Mouse (Mus musculus) MEL (cell line): ENCODE results near the gene Tmem274. TPM values are rescaled to one million over a fixed set of nuclear protein-coding genes. Genes with fewer than 3 reads are reported as not detected.

Experiments used
- DNase-seq: peaks from one replicate; pipeline ENCODE4 v3.0.0; 2011; ENCODE audit warnings: low read depth, low spot score
- H3K27ac ChIP-seq: 2 replicates; pipeline ENCODE4 v1.5.1; 2012; ENCODE audit warnings: low read depth, mild to moderate bottlenecking, control low read depth, low read length, moderate library complexity; ENCODE audit not compliant: control insufficient read depth
- H3K27me3 ChIP-seq, 2 experiments: fragments of 150-350 bp in 1 of 2; sonication (generic) in 1 of 2; 2 replicates each; pipeline ENCODE4 v1.6.1; 2012; ENCODE audit warnings: low read length in 2 of 2, mild to moderate bottlenecking in 2 of 2, improper control_type of control experiment in 1 of 2, moderate library complexity in 1 of 2; ENCODE audit not compliant: insufficient read depth in 2 of 2, control insufficient read depth in 1 of 2
- H3K36me3 ChIP-seq, 2 experiments: 2 replicates each; pipeline ENCODE4 v1.6.1; 2012 to 2014; ENCODE audit warnings: low read length in 2 of 2, improper control_type of control experiment in 1 of 2, inconsistent platforms in 1 of 2, mild to moderate bottlenecking in 1 of 2; ENCODE audit not compliant: insufficient read depth in 2 of 2, control insufficient read depth in 1 of 2
- H3K4me1 ChIP-seq, 2 experiments: fragments of 150-350 bp in 1 of 2; sonication (generic) in 1 of 2; 2 replicates each; pipeline ENCODE4 v1.6.1; 2012; ENCODE audit warnings: low read length in 2 of 2, improper control_type of control experiment in 1 of 2, mild to moderate bottlenecking in 1 of 2; ENCODE audit not compliant: insufficient read depth in 2 of 2, control insufficient read depth in 1 of 2
- H3K4me3 ChIP-seq, 2 experiments: fragments of 150-350 bp in 1 of 2; sonication (generic) in 1 of 2; 2 replicates each; pipeline ENCODE4 v1.5.1; 2012; ENCODE audit warnings: low read depth in 2 of 2, low read length in 2 of 2, mild to moderate bottlenecking in 2 of 2, moderate library complexity in 2 of 2, control low read depth in 1 of 2, improper control_type of control experiment in 1 of 2; ENCODE audit not compliant: control insufficient read depth in 1 of 2, insufficient read depth in 1 of 2
- H3K79me2 ChIP-seq: 2 replicates; pipeline ENCODE4 v1.6.1; 2012; ENCODE audit warnings: mild to moderate bottlenecking, low read length, moderate library complexity; ENCODE audit not compliant: control insufficient read depth, poor library complexity, insufficient read depth
- H3K9ac ChIP-seq: 2 replicates; pipeline ENCODE4 v1.6.1; 2012; ENCODE audit warnings: low read depth, mild to moderate bottlenecking, control low read depth, low read length, moderate library complexity; ENCODE audit not compliant: control insufficient read depth, poor library complexity, severe bottlenecking
- H3K9me3 ChIP-seq: fragments of 150-350 bp; sonication (generic); replicated peaks from 2 replicates; pipeline ENCODE4 v1.6.1; 2012; ENCODE audit warnings: mild to moderate bottlenecking, low read length, improper control_type of control experiment, moderate library complexity; ENCODE audit not compliant: insufficient read depth
- E2F4 ChIP-seq: IDR thresholded peaks from 2 replicates; pipeline ENCODE4 v1.6.1; 2011; ENCODE audit warnings: low read depth, low read length, improper control_type of control experiment, borderline replicate concordance
- HCFC1 ChIP-seq: IDR thresholded peaks from 2 replicates; pipeline ENCODE4 v1.6.1; 2012; ENCODE audit warnings: low read depth, mild to moderate bottlenecking, inconsistent platforms, low read length, improper control_type of control experiment, moderate library complexity
- JUND ChIP-seq: IDR thresholded peaks from 2 replicates; pipeline ENCODE4 v1.6.1; 2011; ENCODE audit warnings: low read depth, mild to moderate bottlenecking, improper control_type of control experiment, low read length
- MEF2A ChIP-seq: IDR thresholded peaks from 2 replicates; pipeline ENCODE4 v1.6.1; 2014; ENCODE audit warnings: low read depth, mild to moderate bottlenecking, inconsistent platforms, low read length, improper control_type of control experiment; ENCODE audit not compliant: poor library complexity, insufficient replicate concordance, severe bottlenecking; ENCODE audit errors: extremely low read depth
- MYC ChIP-seq: IDR thresholded peaks from 2 replicates; pipeline ENCODE4 v1.6.1; 2011; ENCODE audit warnings: low read depth, mild to moderate bottlenecking, low read length, improper control_type of control experiment, moderate library complexity
- POLR2A ChIP-seq, 2 experiments: IDR thresholded peaks; 2 replicates each; pipeline ENCODE4 v1.6.1; 2011 to 2012; ENCODE audit warnings: low read length in 2 of 2, mild to moderate bottlenecking in 2 of 2, control low read depth in 1 of 2, improper control_type of control experiment in 1 of 2, low read depth in 1 of 2, moderate library complexity in 1 of 2; ENCODE audit not compliant: control insufficient read depth in 1 of 2, insufficient read depth in 1 of 2, poor library complexity in 1 of 2
- POLR2AphosphoS2 ChIP-seq: IDR thresholded peaks from 2 replicates; pipeline ENCODE4 v1.6.1; 2011; ENCODE audit warnings: low read length, improper control_type of control experiment
- POLR2AphosphoS5 ChIP-seq: IDR thresholded peaks from 2 replicates; pipeline ENCODE4 v1.6.1; 2012; ENCODE audit warnings: low read depth, borderline replicate concordance, mild to moderate bottlenecking, inconsistent platforms, low read length, moderate library complexity, mixed read lengths
- RAD21 ChIP-seq: IDR thresholded peaks from 2 replicates; pipeline ENCODE4 v1.6.1; 2011; ENCODE audit warnings: mild to moderate bottlenecking, low read depth, low read length, improper control_type of control experiment
- RCOR1 ChIP-seq: IDR thresholded peaks from 2 replicates; pipeline ENCODE4 v1.6.1; 2012; ENCODE audit warnings: low read depth, mild to moderate bottlenecking, inconsistent platforms, low read length, improper control_type of control experiment
- TCF12 ChIP-seq: IDR thresholded peaks from 2 replicates; pipeline ENCODE4 v1.6.1; 2014; ENCODE audit warnings: low read depth, mild to moderate bottlenecking, inconsistent platforms, low read length, improper control_type of control experiment, moderate library complexity
- USF1 ChIP-seq: IDR thresholded peaks from 2 replicates; pipeline ENCODE4 v1.6.1; 2014; ENCODE audit warnings: low read depth, mild to moderate bottlenecking, inconsistent platforms, low read length, improper control_type of control experiment, moderate library complexity
- USF2 ChIP-seq, 2 experiments: IDR thresholded peaks; 2 replicates each; pipeline ENCODE4 v1.6.1; 2011 to 2012; ENCODE audit warnings: improper control_type of control experiment in 2 of 2, low read length in 2 of 2, borderline replicate concordance in 1 of 2, inconsistent platforms in 1 of 2, low read depth in 1 of 2, mild to moderate bottlenecking in 1 of 2; ENCODE audit not compliant: insufficient read depth in 1 of 2
- ZKSCAN1 ChIP-seq: IDR thresholded peaks from 2 replicates; pipeline ENCODE4 v1.6.1; 2012; ENCODE audit warnings: low read depth, mild to moderate bottlenecking, inconsistent platforms, low read length, improper control_type of control experiment, moderate library complexity
- polyA plus RNA-seq, 2 experiments: library from polyadenylated mRNA; stranded (reverse) in 1 of 2; unstranded in 1 of 2; fragments of >175 nt in 1 of 2; fragments of >200 nt in 1 of 2; gene quantifications; 2 replicates each; pipeline versions ENCODE4 v1.2.1 to v1.2.4; 2012; ENCODE audit warnings: low replicate concordance in 2 of 2, low read depth in 1 of 2; ENCODE audit not compliant: insufficient read length in 2 of 2, insufficient read depth in 1 of 2, missing spikeins in 1 of 2
- total RNA-seq: library from RNA; depleted of rRNA; stranded (reverse); fragments of 300-350 nt; gene quantifications from 2 replicates; pipeline ENCODE4 v1.2.3, GENCODE M21; 2012; rRNA removed

Tmem274 gene
- total and polyA plus RNA-seq, 3 experiments = not detected

- DNase-seq = no peak
- Histone ChIP-seq H3K9ac (no peak overlapping the region), H3K4me1 (no peaks in the 10 kb centered on the region)
Observed at GRCm38 (mm10) chr4:149526330-149526729, 49.2 kb downstream of the Tmem274 start.

GRCm38 (mm10) chr4:149527621-149528354, 50.6 kb downstream of the Tmem274 start:
- Histone ChIP-seq H3K9ac (no peak overlapping the region), H3K36me3 (no peaks in the 10 kb centered on the region), H3K79me2 (no peaks in the 10 kb centered on the region), H3K27ac (no peak overlapping the region), H3K4me1 (no peaks in the 10 kb centered on the region), H3K27me3 (no peaks in the 10 kb centered on the region), H3K4me3 (no peak overlapping the region), H3K9me3 (no peaks in the 10 kb centered on the region)
- TF ChIP-seq POLR2AphosphoS5 = no peak
- TF ChIP-seq MEF2A = no peak
- no peak for TF ChIP-seq TCF12
- DNase-seq = no peak

More at GRCm38 (mm10) chr4:149526330-149526729, 49.2 kb downstream of the Tmem274 start:
- TF ChIP-seq RAD21 = no peak
- TF ChIP-seq POLR2A (IDR thresholded peaks at IDR 0.05; ENCODE audit: control insufficient read depth in 1 of 2, insufficient read depth in 1 of 2, low read depth in 1 of 2, low read length in 2 of 2, poor library complexity in 1 of 2) = no peak
- no peak for TF ChIP-seq HCFC1
- no peak for TF ChIP-seq RCOR1
- TF ChIP-seq POLR2AphosphoS2 = no peak
- TF ChIP-seq ZKSCAN1 = no peak
- no peak for TF ChIP-seq USF2 (IDR thresholded peaks at IDR 0.05; ENCODE audit: borderline replicate concordance in 1 of 2, insufficient read depth in 1 of 2, low read depth in 1 of 2, low read length in 2 of 2)
- TF ChIP-seq USF1 = no peak
- Histone ChIP-seq H3K36me3 (no peaks in the 10 kb centered on the region), H3K79me2 (no peaks in the 10 kb centered on the region), H3K27ac (no peak overlapping the region), H3K9me3 (no peaks in the 10 kb centered on the region), H3K4me3 (no peak overlapping the region), H3K27me3 (no peaks in the 10 kb centered on the region)

- no peaks in the 10 kb centered on the region for H3K27me3 ChIP-seq
- H3K36me3 ChIP-seq = no peaks in the 10 kb centered on the region
- no peaks in the 10 kb centered on the region for H3K4me1 ChIP-seq
- no peaks in the 10 kb centered on the region for H3K79me2 ChIP-seq
- no peaks in the 10 kb centered on the region for H3K9me3 ChIP-seq
- H3K9ac ChIP-seq = no peak overlapping the region
- H3K4me3 ChIP-seq = no peak overlapping the region
- TF ChIP-seq POLR2AphosphoS2 (no peak), JUND (no peak), E2F4 (no peak), MYC (no peak)
- DNase-seq = no peak
- H3K27ac ChIP-seq = no peak overlapping the region
Observed at GRCm38 (mm10) chr4:149529691-149530090, 52.5 kb downstream of the Tmem274 start.

Other genes with a start within 250 kb of the Tmem274 start
- 8.8 and 9.1 TPM in 2 replicates for gene Kif1b, start 169.7 kb upstream of the Tmem274 start, total RNA-seq
- 10 to 100 TPM; 16.3 to 20.2 TPM for gene Kif1b, start 169.7 kb upstream of the Tmem274 start, polyA plus RNA-seq
- 28.4 and 39.0 TPM in 2 replicates for gene Ube4b, start 50.6 kb upstream of the Tmem274 start, total RNA-seq
- gene Ube4b, start 50.6 kb upstream of the Tmem274 start, polyA plus RNA-seq = 100 to 1,000 TPM in 1 of 2 experiments, 10 to 100 TPM in 1; 71.0 to 104 TPM
- not detected in 2 replicates for gene Rbp7, start 22.4 kb upstream of the Tmem274 start, total RNA-seq
- gene Rbp7, start 22.4 kb upstream of the Tmem274 start, polyA plus RNA-seq = not detected
- 18.9 and 22.3 TPM in 2 replicates for gene Nmnat1, start 7.8 kb downstream of the Tmem274 start, total RNA-seq
- 10 to 100 TPM in 1 of 2 experiments, not detected in 1; 19.8 TPM for gene Nmnat1, start 7.8 kb downstream of the Tmem274 start, polyA plus RNA-seq
- 24.0 and 25.0 TPM in 2 replicates for gene Lzic, start 7.9 kb downstream of the Tmem274 start, total RNA-seq
- 10 to 100 TPM in 1 of 2 experiments, not detected in 1; 26.2 TPM for gene Lzic, start 7.9 kb downstream of the Tmem274 start, polyA plus RNA-seq
- 10.8 and 12.7 TPM in 2 replicates for gene Ctnnbip1, start 40.9 kb downstream of the Tmem274 start, total RNA-seq
- gene Ctnnbip1, start 40.9 kb downstream of the Tmem274 start, polyA plus RNA-seq = 10 to 100 TPM in 1 of 2 experiments, not detected in 1; 20.2 TPM
- 19.3 and 26.6 TPM in 2 replicates for gene Clstn1, start 109.1 kb downstream of the Tmem274 start, total RNA-seq
- 1 to 10 TPM in 1 of 2 experiments, not detected in 1; 6.1 TPM for gene Clstn1, start 109.1 kb downstream of the Tmem274 start, polyA plus RNA-seq
- gene Pik3cd, start 225.2 kb downstream of the Tmem274 start, total RNA-seq = 45.7 and 45.9 TPM in 2 replicates
- 100 to 1,000 TPM in 1 of 2 experiments, 10 to 100 TPM in 1; 49.8 to 152 TPM for gene Pik3cd, start 225.2 kb downstream of the Tmem274 start, polyA plus RNA-seq